Mouse (Mus musculus) heart, embryonic 14.5 days (tissue): Measurements from ENCODE around the gene Clec2e. TPM values are rescaled to one million over a fixed set of nuclear protein-coding genes. Genes with fewer than 3 reads are reported as not detected.

ENCODE experiments used
- ATAC-seq: fragments of 200-750 bp; cut with Nextera tagmentation; 2 replicates; pipeline ENCODE4 v1.8.0; 2017; ENCODE audit warnings: low read depth, moderate TSS enrichment; ENCODE audit not compliant: insufficient number of reproducible peaks, insufficient read depth, low FRiP score
- H3K27ac ChIP-seq, 2 experiments: fragments of 200-500 bp in 1 of 2; fragments of 300-500 bp in 1 of 2; sonication (generic) in 1 of 2; replicated peaks in 1 of 2; 2 replicates each; pipeline ENCODE4 v1.5.1; 2012 to 2014; ENCODE audit warnings: low read depth in 2 of 2, low read length in 2 of 2, control low read depth in 1 of 2, mild to moderate bottlenecking in 1 of 2, mixed read lengths in 1 of 2; ENCODE audit not compliant: control insufficient read depth in 1 of 2, insufficient read depth in 1 of 2
- H3K27me3 ChIP-seq: fragments of 300-500 bp; sonication (generic); 2 replicates; pipeline ENCODE4 v1.6.1; 2014; ENCODE audit warnings: mild to moderate bottlenecking, low read length, control low read depth; ENCODE audit not compliant: control insufficient read depth, insufficient read depth
- H3K36me3 ChIP-seq: fragments of 300-500 bp; sonication (generic); 2 replicates; pipeline ENCODE4 v1.6.1; 2014; ENCODE audit warnings: mild to moderate bottlenecking, control low read depth, low read length, mixed read lengths; ENCODE audit not compliant: control insufficient read depth, insufficient read depth
- H3K4me1 ChIP-seq, 2 experiments: fragments of 200-500 bp in 1 of 2; fragments of 300-500 bp in 1 of 2; sonication (generic) in 1 of 2; 2 replicates each; pipeline ENCODE4 v1.6.1; 2012 to 2014; ENCODE audit warnings: low read length in 2 of 2, control low read depth in 1 of 2, mixed read lengths in 1 of 2; ENCODE audit not compliant: control insufficient read depth in 2 of 2, insufficient read depth in 2 of 2
- H3K4me2 ChIP-seq: fragments of 300-500 bp; sonication (generic); 2 replicates; pipeline ENCODE4 v1.6.1; 2014; ENCODE audit warnings: mild to moderate bottlenecking, low read length
- H3K4me3 ChIP-seq, 2 experiments: fragments of 200-500 bp in 1 of 2; fragments of 300-500 bp in 1 of 2; sonication (generic) in 1 of 2; 2 replicates each; pipeline ENCODE4 v1.5.1; 2012 to 2014; ENCODE audit warnings: low read length in 2 of 2, mild to moderate bottlenecking in 2 of 2, control low read depth in 1 of 2, low read depth in 1 of 2, moderate library complexity in 1 of 2; ENCODE audit not compliant: control insufficient read depth in 1 of 2, insufficient read depth in 1 of 2
- H3K9ac ChIP-seq: fragments of 300-500 bp; sonication (generic); 2 replicates; pipeline ENCODE4 v1.6.1; 2014; ENCODE audit warnings: mild to moderate bottlenecking, low read length
- H3K9me3 ChIP-seq: fragments of 300-500 bp; sonication (generic); 2 replicates; pipeline ENCODE4 v1.6.1; 2016; ENCODE audit warnings: low read length, control low read depth; ENCODE audit not compliant: control insufficient read depth
- WGBS: fragments of 180-500 bp; shearing (Covaris S2); extraction: QIAGEN DNeasy Blood & Tissue Kit; methylation state at CpG from one replicate; pipeline ENCODE4 v1.1.7; 2014; 5-methylcytosine and 5-hydroxymethylcytosine counted together
- polyA plus RNA-seq: library from polyadenylated mRNA; unstranded; fragments of >200 nt; fragmentation: Nextera tagmentation; extraction: Ambion mirVana; gene quantifications from 2 replicates; pipeline ENCODE4 v1.2.1, GENCODE M21; 2014

Gene Clec2e
- polyA plus RNA-seq, 1 experiment from 2014 or later, result not detected

DNA sequence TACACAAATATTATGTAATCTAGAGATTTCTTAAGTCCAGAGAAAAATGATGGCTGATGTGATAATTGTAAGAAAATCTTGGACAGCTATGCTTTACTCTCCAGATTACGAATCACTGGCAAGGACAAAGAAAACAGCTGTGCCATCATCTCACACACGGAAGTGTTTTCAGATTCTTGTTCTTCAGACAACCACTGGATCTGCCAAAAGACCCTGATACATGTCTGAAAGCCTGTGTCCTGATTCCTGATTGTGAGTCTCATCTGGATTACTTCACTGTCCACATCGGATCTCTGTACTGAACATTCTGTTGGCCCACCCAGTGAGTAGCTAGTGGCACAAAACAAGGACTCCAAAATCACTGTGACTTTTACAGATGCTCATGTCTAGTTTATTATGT lies 44.5 kb downstream of the Clec2e start:
- Histone ChIP-seq H3K4me1 (no peaks in the 10 kb centered on the region), H3K27me3 (no peaks in the 10 kb centered on the region), H3K36me3 (no peaks in the 10 kb centered on the region), H3K27ac (no peak overlapping the region), H3K9ac (no peak overlapping the region), H3K9me3 (no peaks in the 10 kb centered on the region), H3K4me3 (no peak overlapping the region), H3K4me2 (no peak overlapping the region)
- 77% methylated on average over 3 of the region's 3 CpGs for WGBS
- no peak for ATAC-seq

- Histone ChIP-seq H3K4me1 (no peaks in the 10 kb centered on the region), H3K36me3 (no peaks in the 10 kb centered on the region), H3K27ac (no peak overlapping the region), H3K27me3 (no peaks in the 10 kb centered on the region), H3K4me2 (no peak overlapping the region), H3K4me3 (no peak overlapping the region), H3K9ac (no peak overlapping the region), H3K9me3 (no peaks in the 10 kb centered on the region)
- WGBS, result 72% methylated on average over 5 of the region's 5 CpGs
- ATAC-seq, result no peak
Observed at GRCm38 (mm10) chr6:129051731-129052130, 49.0 kb downstream of the Clec2e start.

DNA sequence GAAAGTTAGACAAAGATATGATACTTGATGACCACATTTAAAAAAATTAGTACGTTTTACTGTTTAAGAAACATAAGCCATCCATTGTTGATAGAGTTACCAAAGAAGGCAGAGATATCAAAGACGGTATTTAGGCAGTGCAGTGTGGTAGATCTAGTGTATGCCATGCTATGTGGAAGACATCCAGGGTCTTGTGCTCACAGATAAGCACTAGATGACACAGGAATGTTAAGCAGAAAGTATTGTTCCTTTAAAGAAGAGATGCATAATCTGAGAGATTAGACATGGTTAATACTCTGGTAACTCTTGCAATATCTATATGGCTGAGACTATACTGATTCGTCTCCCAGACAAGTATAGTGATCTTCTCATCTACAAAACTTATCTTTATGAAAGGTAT lies 49.6 kb downstream of the Clec2e start:
- no peak for ATAC-seq
- WGBS, result 62% methylated on average over 3 of the region's 3 CpGs
- no peaks in the 10 kb centered on the region for H3K9me3 ChIP-seq
- no peaks in the 10 kb centered on the region for H3K36me3 ChIP-seq
- H3K27ac ChIP-seq, result no peak overlapping the region
- no peak overlapping the region for H3K4me2 ChIP-seq
- no peaks in the 10 kb centered on the region for H3K27me3 ChIP-seq
- H3K4me3 ChIP-seq, result no peak overlapping the region
- H3K9ac ChIP-seq, result no peak overlapping the region
- no peaks in the 10 kb centered on the region for H3K4me1 ChIP-seq

DNA sequence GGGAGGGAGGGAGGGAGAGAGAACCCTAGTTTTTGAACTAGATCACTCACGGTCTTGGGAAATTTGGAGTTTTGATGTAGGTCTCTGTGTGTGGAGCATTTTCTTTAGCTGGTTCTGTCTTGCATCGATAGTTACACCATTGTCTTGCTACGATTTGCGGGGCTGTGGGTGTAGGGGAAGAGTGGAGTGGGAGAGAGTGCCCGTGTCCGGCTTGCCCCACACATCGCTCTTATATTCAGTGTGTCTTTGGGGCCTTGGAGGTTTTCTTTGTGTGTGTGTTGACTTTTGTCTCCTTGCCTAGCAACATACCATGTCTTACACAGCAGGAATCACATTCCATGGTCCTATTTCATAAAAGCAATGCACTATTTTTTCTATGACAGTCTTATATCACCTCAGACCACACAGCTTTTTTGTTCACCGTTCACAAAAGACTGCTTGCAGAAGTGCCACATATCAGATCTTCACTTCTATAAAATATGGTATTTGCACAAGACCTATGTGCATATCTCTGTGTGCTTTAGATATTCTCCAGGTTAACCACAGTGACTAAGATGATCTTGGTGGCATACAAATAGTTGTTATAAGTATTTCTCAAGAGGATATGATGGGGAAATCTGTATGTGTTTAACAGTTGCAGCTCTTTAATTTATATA lies 51.0 kb downstream of the Clec2e start:
- no peaks in the 10 kb centered on the region for H3K9me3 ChIP-seq
- peak overlapping the region; percentile 6 to 32; a peak in 3 of 4 replicates for H3K4me3 ChIP-seq
- H3K4me1 ChIP-seq, result no peaks in the 10 kb centered on the region
- ATAC-seq, result no peak
- H3K27ac ChIP-seq, result no peak overlapping the region
- H3K36me3 ChIP-seq, result no peaks in the 10 kb centered on the region
- peak overlapping the region; percentile 68 for H3K4me2 ChIP-seq
- H3K27me3 ChIP-seq, result no peaks in the 10 kb centered on the region
- 4% methylated on average over 8 of the region's 8 CpGs for WGBS
- peak overlapping the region; percentile 56; the same call in 1 of the 2 replicates for H3K9ac ChIP-seq

DNA sequence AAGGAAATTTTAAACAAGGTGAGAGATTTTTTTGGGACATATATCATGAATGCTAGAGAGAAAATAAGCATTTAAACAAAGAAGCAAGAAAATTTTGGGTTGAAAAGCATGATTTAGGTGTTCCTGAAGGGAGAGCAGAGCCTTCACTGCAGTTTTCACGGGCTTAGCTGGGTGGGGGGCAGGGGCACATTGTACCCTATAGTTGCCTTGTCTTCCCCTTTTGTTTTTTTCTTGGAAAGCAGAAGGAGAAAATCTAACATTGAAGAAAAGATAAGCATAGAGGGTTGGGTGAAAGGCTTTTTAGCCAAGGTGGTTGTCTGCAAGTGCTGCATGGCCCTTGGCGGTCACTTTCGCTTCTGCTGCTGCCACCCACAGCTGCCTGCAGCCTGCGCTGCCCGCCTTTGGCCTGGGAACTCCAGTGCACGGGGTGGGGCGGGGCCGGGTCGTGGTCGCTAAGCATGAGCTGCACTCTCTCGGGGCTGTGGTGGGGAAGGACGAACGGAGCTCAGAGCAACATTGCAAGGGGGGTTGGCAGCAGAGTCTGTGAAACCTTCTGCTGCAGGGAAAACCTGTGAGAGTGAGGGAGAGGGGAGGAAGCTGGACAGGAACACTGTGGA lies 51.7 kb downstream of the Clec2e start:
- no peaks in the 10 kb centered on the region for H3K4me1 ChIP-seq
- H3K4me2 ChIP-seq, result peak overlapping the region; percentile 67
- peak overlapping the region; percentile 45 to 58 for H3K4me3 ChIP-seq
- ATAC-seq, result peak; percentile 81; the same call in 1 of the 2 replicates
- no peaks in the 10 kb centered on the region for H3K36me3 ChIP-seq
- under 1% methylated on average over 13 of the region's 13 CpGs for WGBS
- no peak overlapping the region for H3K27ac ChIP-seq
- no peaks in the 10 kb centered on the region for H3K27me3 ChIP-seq
- H3K9ac ChIP-seq, result peak overlapping the region; percentile 51
- H3K9me3 ChIP-seq, result no peaks in the 10 kb centered on the region

DNA sequence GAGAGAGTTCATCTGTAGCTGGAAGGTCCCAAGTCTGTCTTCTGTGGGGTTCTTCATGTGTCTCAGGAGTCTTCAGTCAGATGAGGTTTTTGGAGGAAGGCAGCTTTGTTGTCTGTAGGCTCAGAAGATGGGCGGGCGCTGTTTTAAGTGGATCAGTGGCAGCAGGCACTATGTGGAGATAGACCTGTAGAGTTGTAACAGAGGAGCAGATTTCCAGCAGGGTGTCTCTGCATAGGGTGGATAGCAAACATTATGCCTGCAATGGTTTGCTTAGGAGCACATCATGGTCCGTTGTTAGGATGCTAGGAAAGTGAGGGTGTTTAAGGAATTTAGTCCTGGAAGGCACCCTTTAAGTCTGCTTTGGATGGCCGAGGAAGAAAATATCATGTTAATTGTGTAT lies 52.3 kb downstream of the Clec2e start:
- Histone ChIP-seq H3K4me1 (no peaks in the 10 kb centered on the region), H3K36me3 (no peaks in the 10 kb centered on the region), H3K4me3 (no peak overlapping the region), H3K9ac (no peak overlapping the region), H3K9me3 (no peaks in the 10 kb centered on the region), H3K4me2 (peak overlapping the region; percentile 67), H3K27ac (no peak overlapping the region), H3K27me3 (no peaks in the 10 kb centered on the region)
- WGBS, result 22% methylated on average over 4 of the region's 4 CpGs
- no peak for ATAC-seq

DNA sequence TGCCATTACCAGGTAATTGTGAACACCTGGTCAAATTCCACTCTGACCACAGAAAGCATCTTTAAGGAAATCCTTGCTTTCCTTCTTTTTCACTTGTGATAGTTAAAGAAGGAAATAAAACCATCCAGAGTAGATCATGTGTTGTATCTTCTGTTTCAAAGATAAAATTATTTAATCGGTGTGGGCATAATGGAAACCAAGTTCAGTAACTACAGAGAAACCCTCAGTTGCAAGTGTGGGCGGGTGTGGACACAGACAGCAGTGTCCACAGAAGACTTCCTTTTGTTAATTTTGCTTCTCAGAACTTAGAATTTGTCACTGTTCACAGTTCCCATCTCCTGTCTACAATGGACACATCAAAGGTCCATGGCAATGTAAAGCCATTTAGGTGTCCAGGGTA lies 55.1 kb downstream of the Clec2e start, which contains the start of gene Klrb1f:
Klrb1f (plus strand) TSS at position 301 of the 400 bp plus-strand sequence.
- Histone ChIP-seq H3K4me2 (no peak within 1 kb of the TSS), H3K4me3 (no peak within 1 kb of the TSS), H3K9ac (no peak within 1 kb of the TSS), H3K27me3 (no peaks in the 10 kb centered on the region), H3K36me3 (no peaks in the 10 kb centered on the region), H3K4me1 (no peaks in the 10 kb centered on the region), H3K27ac (no peak within 1 kb of the TSS), H3K9me3 (no peaks in the 10 kb centered on the region)
- WGBS, result 81% methylated on average over 2 of the region's 2 CpGs
- ATAC-seq, result no peak

DNA sequence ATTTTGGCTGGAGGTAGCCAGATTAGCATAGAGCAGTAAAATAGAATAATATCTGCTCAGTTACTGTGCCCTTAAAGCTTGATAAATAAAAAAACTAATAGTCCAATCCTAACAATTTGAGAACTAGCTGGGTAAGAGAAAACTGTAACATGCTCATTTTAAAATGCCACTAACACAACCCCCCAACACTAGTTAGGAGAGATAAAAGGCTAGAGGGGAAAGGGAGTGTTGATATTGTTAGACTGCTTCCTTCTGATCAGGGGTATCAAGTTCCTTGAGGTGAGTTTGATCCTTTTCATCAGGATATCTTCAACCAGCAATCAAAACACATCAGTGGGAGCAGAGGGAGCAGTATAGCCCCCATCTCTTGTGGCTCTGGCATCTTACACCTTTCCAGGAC lies 58.2 kb downstream of the Clec2e start:
- Histone ChIP-seq H3K36me3 (no peaks in the 10 kb centered on the region), H3K4me3 (no peak overlapping the region), H3K9ac (no peak overlapping the region), H3K4me2 (no peak overlapping the region), H3K27ac (no peak overlapping the region), H3K9me3 (no peaks in the 10 kb centered on the region), H3K27me3 (no peaks in the 10 kb centered on the region), H3K4me1 (no peaks in the 10 kb centered on the region)
- ATAC-seq, result no peak
